Mouse (Mus musculus) left cerebral cortex, adult 2 months (tissue): ENCODE results near the gene Setdb1. TPM values are rescaled to one million over a fixed set of nuclear protein-coding genes. Genes with fewer than 3 reads are reported as not detected.

Experiments
- DNase-seq, 2 experiments: peaks; one replicate each; pipeline ENCODE4 v3.0.0; 2021 to 2022; ENCODE audit warnings: low spot score in 2 of 2, mixed read lengths in 1 of 2; ENCODE audit errors: extremely low spot score in 1 of 2
- H3K27ac ChIP-seq: fragments of 200-600 bp; 2 replicates; pipeline ENCODE4 v1.8.1; 2022
- H3K4me3 ChIP-seq: fragments of 200-600 bp; 2 replicates; pipeline ENCODE4 v1.8.1; 2022
- CTCF ChIP-seq: fragments of 200-600 bp; IDR thresholded peaks from 2 replicates; pipeline ENCODE4 v1.8.1; 2022; ENCODE audit warnings: antibody characterized with exemption, mild to moderate bottlenecking, moderate library complexity
- intact Hi-C: fragments of 180-260 bp; cut with DNase I; formaldehyde crosslinking; loops from one replicate; pipeline ENCODE4 v1.15.1; 2025
- total RNA-seq, 2 experiments: library from RNA; stranded (reverse); gene quantifications; 2 replicates each; pipeline ENCODE4 v1.2.3; 2021

Gene Setdb1
- total RNA-seq, 2 experiments from 2014 or later = 35.7 to 37.2 TPM

- intact Hi-C loops = no loop called here
These were observed 39.5 kb downstream of the Setdb1 start for GRCm38 (mm10) chr3:95317414-95318080.

GRCm38 (mm10) chr3:95315844-95316550, 41.0 kb downstream of the Setdb1 start:
- no peak for DNase-seq
- Histone ChIP-seq H3K4me3 (peak overlapping the region; percentile 72), H3K27ac (peak overlapping the region; percentile 85)
- intact Hi-C loops = no loop called here
- no peak for TF ChIP-seq CTCF

More at GRCm38 (mm10) chr3:95317414-95318080, 39.5 kb downstream of the Setdb1 start:
- DNase-seq = peak; percentile 40 to 47
- peak; percentile 77 for TF ChIP-seq CTCF
- Histone ChIP-seq H3K4me3 (no peak overlapping the region), H3K27ac (peak overlapping the region; percentile 34; the same call in 1 of the 2 replicates)

- Histone ChIP-seq H3K4me3 (peak overlapping the region; percentile 72), H3K27ac (peak overlapping the region; percentile 85)
- intact Hi-C loops = no loop called here
- peak; percentile 66 to 72 for DNase-seq
- TF ChIP-seq CTCF = peak; percentile 20
These were observed 41.7 kb downstream of the Setdb1 start for GRCm38 (mm10) chr3:95315094-95315843.

GRCm38 (mm10) chr3:95314486-95315093, 42.4 kb downstream of the Setdb1 start, which contains the start of gene Cers2:
Cers2 (plus strand) TSS chr3:95314791.
- intact Hi-C loops = no loop called here

GRCm38 (mm10) chr3:95314075-95314474, 42.9 kb downstream of the Setdb1 start:
- no peak for TF ChIP-seq CTCF
- no peak overlapping the region for H3K27ac ChIP-seq
- H3K4me3 ChIP-seq = no peak overlapping the region
- DNase-seq = no peak
- intact Hi-C loops = no loop called here

More at GRCm38 (mm10) chr3:95314486-95315093, 42.4 kb downstream of the Setdb1 start, which contains the start of gene Cers2:
- TF ChIP-seq CTCF = no peak
- DNase-seq = no peak
- Histone ChIP-seq H3K4me3 (peak within 1 kb of the TSS; percentile 72), H3K27ac (peak within 1 kb of the TSS; percentile 85)

- DNase-seq = no peak
- no peak overlapping the region for H3K4me3 ChIP-seq
- intact Hi-C loops = loop anchor here (2.0 kb wide), 1 partner anchor 31 kb away; the partner anchor contains the start of gene Prune1
- H3K27ac ChIP-seq = no peak overlapping the region
- TF ChIP-seq CTCF = no peak
These were observed 43.5 kb downstream of the Setdb1 start for GRCm38 (mm10) chr3:95313476-95313875.

- no peak for TF ChIP-seq CTCF
- Histone ChIP-seq H3K4me3 (no peak overlapping the region), H3K27ac (no peak overlapping the region)
- no peak for DNase-seq
- intact Hi-C loops = loop anchor here (2.0 kb wide), 1 partner anchor 30 kb away; the partner anchor contains the start of gene Prune1
These were observed 44.4 kb downstream of the Setdb1 start for GRCm38 (mm10) chr3:95312623-95313022.

- peak; percentile 74 for TF ChIP-seq CTCF
- Histone ChIP-seq H3K27ac (no peak overlapping the region), H3K4me3 (no peak overlapping the region)
- peak; percentile 46 to 67 for DNase-seq
- intact Hi-C loops = no loop called here
These were observed 45.8 kb downstream of the Setdb1 start for GRCm38 (mm10) chr3:95310968-95311882.

- DNase-seq = no peak
- Histone ChIP-seq H3K4me3 (no peak overlapping the region), H3K27ac (no peak overlapping the region)
- no peak for TF ChIP-seq CTCF
- intact Hi-C loops = no loop called here
These were observed 46.5 kb downstream of the Setdb1 start for GRCm38 (mm10) chr3:95310496-95310895.

GRCm38 (mm10) chr3:95307100-95307499, 49.9 kb downstream of the Setdb1 start, which contains the start of gene Anxa9:
Anxa9 (minus strand) TSS chr3:95307176.
- H3K4me3 ChIP-seq = no peak within 1 kb of the TSS
- H3K27ac ChIP-seq = no peak within 1 kb of the TSS
- intact Hi-C loops = no loop called here
- DNase-seq = no peak
- TF ChIP-seq CTCF = no peak
